Mouse (Mus musculus): ENCODE results near the gene Otub1.
A peak's percentile ranks its signal among the peaks of the same experiment; 100 is the strongest.

The Otub1 gene

DNA sequence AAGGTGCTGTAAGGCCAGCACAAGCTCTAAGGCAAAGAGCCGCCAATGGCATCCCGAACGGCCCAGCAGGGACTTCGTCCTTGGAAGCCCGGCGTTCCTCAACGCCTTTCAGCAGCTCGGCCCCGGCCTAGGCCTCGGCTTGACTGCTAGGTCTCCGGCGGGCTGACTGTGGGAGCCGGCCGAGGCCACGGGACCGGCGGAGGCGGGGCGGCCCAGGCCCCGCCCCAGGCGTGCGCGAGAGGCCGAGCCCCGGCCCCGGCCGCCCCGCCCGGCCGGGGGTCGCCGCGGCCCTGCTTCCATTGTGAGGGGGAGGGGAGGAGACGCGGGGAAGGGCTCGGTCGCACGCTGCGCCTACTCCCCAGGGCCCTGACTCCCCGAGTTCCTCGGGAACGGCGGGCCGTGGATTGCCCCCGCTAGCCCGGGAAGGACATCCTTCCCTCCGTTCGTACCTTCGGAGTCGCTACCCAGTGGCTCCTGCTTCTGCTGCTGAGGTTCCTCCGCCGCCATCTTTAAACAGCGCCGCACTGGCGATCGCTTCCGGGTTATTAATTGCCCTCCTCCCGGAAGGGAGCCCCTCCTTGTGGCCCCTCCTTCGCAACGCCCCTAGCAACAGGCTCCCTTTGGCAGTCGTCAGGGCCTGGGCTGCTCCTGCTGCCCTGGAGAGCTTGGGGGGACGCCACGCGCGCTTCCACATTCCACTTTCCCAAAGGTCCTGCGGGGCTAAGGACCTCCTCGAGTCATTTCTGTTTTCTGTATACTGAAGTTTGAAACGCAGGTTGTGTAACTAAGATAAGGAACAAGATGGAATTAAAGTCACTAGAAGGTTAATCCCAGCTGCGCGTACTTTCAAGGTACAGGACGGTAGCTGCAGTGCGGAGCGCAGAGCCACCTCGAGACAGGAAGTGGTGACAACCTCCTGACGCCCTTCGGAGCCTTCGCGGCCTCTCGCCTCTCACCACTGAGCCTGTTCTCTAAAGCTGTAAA is at the start of gene Otub1:
Gene Otub1 (minus strand): TSS at position 564 of the 984 bp plus-strand sequence.
- DNase-seq (ENCODE audit: low read depth, low spot score): peak; percentile 84

- no peak for DNase-seq (ENCODE audit: low read depth, low spot score)
These were observed 39.9 kb upstream of the Otub1 start for GRCm38 (mm10) chr19:7246021-7246420.

DNA sequence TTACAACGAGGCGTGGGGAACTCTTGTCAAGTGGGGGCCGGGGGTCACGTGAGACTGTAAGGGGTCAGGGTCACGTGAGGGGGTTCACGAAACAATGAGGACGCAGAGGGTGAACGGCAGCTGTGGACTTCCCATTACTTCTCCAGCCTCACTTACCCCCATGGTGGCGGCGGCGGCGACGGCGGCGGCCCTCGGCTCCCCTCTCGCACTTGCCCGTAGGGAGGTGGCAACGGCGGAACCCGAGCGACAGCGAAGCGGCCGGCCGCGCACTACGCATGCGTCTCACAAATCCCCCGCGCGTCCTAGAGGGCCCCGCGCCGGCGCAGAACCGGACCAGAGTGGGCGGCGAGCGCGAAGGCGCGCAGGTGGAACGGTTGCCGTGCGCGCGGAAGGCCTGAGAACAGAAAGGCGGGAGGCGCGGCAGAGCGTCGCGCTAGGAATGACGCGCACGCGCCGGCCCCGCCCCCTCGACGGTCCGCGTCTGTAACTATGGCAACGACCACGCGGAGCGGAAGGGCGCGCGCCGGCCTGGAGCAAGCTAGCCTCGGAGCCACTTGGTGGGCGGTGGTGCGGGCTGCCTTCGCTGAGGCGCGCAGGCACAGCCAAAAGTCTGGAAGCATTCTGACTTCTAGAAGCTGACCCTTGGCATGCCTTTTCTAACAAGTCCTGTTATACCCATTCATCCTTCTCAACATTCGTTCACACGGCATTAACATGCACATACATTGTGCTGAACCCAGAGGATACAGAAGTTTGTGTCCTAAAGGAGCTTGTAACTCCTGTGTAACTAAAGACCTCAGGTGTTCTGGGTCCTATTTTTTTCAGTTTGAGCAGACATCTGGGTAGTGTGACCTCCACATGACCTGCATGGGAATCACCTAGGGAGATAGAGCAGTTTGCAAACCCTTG is 34.9 kb upstream of the Otub1 start, which contains the start of gene Naa40:
Gene Naa40 (minus strand): TSS at position 402 of the 909 bp plus-strand sequence.
- peak; percentile 91 for DNase-seq (ENCODE audit: low read depth, low spot score)

DNA sequence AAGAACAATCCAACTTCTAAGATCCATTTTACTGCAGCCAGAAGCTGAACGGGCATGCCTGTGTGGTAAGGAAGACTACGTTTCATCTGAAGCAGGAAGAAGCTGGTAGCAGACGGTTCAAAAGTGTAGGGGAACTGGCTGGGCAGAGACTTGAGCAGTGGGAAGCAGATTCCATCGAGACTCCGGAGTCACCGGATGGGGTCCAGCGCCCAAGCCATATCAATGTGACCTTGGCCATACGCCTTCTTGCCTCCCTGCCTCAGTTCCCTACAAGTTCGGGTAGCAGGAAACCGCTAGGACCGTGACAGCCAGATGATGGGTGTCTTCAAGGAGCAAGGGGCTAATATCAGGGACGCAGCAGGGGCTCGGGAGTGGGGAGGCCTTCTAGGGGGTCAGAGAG is 34.2 kb upstream of the Otub1 start:
- DNase-seq (ENCODE audit: low read depth, low spot score): no peak

- DNase-seq (ENCODE audit: low read depth, low spot score): no peak
These were observed 33.5 kb upstream of the Otub1 start for GRCm38 (mm10) chr19:7239574-7239973.

DNA sequence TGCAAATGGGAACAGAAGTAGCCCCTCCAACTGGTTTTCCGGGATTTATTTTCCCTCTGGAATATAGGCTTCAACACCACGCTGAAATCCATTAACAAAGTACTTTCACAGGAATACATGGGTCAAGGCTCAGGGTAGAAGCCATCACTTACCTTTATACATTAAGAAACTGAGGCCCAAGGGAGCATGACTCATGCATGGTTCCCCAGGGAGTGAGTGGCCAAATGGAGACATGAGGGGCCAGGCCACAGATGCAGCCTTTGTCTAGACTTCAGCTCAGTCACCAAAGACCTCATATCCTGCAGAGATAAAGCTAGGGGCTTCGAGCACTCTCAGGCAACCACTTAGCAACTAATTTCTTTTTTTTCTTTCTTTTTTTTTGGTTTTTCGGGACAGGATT is 30.6 kb upstream of the Otub1 start:
- DNase-seq (ENCODE audit: low read depth, low spot score): no peak

- DNase-seq (ENCODE audit: low read depth, low spot score): no peak
These were observed 29.9 kb upstream of the Otub1 start for GRCm38 (mm10) chr19:7236011-7236410.

DNA sequence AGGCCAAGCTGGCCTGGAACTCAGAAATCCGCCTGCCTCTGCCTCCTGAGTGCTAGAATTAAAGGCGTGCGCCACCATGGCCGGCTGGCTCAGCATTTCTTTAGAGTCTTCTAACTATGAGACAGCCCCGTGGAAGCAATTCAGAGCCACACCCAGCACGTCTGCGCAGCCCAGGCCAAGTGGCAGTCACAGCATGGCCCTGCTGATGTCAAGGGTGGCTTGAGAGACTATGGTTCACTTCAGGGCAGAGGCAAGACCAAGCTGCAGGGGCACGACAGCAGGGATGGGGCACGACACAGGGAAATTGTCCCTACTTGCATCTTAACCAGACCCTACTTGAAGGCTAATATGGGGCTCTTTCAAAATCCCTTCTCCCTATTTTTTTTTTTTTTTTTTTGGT is 29.3 kb upstream of the Otub1 start:
- DNase-seq (ENCODE audit: low read depth, low spot score): no peak

- DNase-seq (ENCODE audit: low read depth, low spot score): no peak
These were observed 28.6 kb upstream of the Otub1 start for GRCm38 (mm10) chr19:7234537-7235221.

- DNase-seq (ENCODE audit: low read depth, low spot score): no peak
These were observed 20.4 kb upstream of the Otub1 start for GRCm38 (mm10) chr19:7226511-7226914.

DNA sequence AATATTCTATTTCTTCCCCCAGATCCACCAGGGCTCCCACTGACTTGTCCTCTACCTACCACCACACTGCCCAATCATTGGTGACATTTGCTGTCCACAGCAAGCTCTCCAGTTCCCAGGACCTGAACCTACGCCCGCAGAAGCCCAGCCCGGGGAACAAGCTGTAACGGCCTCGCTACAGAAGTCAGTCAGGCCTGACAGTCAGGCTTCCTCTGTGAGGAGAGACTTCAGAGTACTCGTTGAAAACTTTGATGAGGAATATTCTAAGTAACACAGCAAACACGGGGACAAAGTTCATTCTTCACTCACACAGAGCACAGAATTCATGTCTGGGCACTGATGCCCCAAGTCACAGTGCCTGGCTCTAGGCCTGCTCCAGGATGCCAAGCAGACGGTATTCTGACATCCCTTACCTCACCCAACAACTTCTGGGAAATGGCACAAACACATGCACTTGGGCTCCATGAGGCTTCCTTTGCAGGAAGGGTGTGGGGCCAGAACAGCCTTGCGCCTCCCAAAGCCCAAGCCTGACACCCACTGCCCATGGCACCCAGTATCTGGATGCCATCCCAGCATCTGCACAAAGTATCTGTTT is 19.1 kb upstream of the Otub1 start:
- DNase-seq (ENCODE audit: low read depth, low spot score): no peak

- DNase-seq (ENCODE audit: low read depth, low spot score): no peak
These were observed 18.1 kb upstream of the Otub1 start for GRCm38 (mm10) chr19:7224253-7224652.

DNA sequence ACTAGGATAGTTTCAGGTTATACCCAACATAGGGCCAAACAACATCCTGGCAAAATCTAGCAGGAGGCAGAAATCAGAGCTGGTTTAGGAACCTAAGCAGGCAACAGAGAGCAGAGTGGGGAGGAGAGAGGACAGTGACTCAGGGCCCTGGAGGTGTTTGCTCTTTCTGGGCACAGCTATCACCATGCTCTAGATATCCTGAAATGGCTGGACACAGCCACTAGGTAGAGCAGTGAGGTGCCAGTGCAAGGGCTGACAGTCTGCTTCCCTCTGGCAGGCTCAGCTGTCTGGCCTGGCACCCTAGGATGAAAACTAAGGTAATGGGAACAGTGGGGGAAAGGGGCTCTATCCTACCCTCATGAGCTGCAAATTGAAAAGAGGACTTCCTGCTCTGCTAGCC is 17.4 kb upstream of the Otub1 start:
- DNase-seq (ENCODE audit: low read depth, low spot score): no peak

DNA sequence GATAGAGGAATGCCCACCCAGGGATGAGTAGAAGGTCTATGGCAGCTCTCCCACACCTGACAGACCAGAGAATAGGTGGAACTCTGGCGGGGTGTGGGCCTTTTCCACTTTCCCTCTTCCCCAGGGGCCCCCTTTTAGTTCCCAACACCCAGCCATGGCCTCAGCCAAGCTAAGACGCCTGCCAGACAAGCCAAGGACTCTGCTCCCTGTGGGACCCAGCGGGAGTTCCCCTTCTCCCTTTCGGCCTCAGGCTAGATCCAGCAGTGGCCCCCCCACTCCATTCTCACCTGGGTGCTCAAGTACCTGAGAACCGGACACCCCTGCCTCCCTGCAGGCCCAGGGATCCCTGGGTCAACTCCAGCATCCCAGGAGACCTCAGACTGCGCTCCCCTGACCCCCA is 16.1 kb upstream of the Otub1 start:
- no peak for DNase-seq (ENCODE audit: low read depth, low spot score)

DNA sequence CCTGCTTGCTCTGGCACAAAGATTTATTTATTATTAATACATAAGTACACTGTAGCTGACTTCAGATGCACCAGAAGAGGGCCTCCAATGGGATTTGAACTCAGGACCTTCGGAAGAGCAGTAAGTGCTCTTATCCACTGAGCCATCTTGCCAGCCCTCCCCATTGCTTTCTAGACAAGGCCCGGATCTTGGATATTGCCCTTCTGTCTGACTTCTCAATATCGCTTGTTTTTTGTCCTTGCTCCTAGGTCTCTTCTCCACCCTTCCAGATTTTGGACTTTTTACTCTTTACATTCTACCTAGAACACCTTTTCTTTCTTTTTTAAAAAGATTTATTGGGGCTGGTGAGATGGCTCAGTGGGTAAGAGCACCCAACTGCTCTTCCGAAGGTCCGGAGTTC is 12.6 kb upstream of the Otub1 start:
- DNase-seq (ENCODE audit: low read depth, low spot score): no peak

GRCm38 (mm10) chr19:7217926-7218267 is 11.8 kb upstream of the Otub1 start:
- no peak for DNase-seq (ENCODE audit: low read depth, low spot score)

- DNase-seq (ENCODE audit: low read depth, low spot score): peak; percentile 93
These were observed 11.2 kb upstream of the Otub1 start, which contains the start of gene Cox8a for GRCm38 (mm10) chr19:7217162-7217925. Gene Cox8a (minus strand): TSS chr19:7217616.

GRCm38 (mm10) chr19:7214484-7214883 is 8.4 kb upstream of the Otub1 start:
- DNase-seq (ENCODE audit: low read depth, low spot score): no peak

DNA sequence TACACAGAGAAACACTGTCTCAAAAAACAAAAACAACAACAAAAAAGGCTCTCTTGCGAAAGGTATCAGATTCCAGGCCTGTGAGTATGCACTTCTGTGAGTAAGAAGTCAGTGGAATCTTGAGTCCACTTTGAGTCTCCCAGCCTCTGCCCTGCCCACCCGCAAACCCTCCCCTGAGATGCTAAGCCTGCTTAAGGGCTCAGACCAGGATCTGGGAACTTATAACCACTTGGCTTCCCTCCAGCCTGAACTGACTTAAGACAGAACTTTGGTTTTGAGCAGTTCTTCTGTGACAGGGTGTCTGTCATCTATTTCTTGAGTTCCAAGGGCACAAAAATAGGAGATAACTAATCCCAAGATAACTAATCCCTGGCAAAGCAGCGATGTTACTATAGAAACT is 6.9 kb upstream of the Otub1 start:
- DNase-seq (ENCODE audit: low read depth, low spot score): no peak

GRCm38 (mm10) chr19:7212216-7212615 is 6.1 kb upstream of the Otub1 start:
- DNase-seq (ENCODE audit: low read depth, low spot score): no peak

All from WW6 (cell line).